Mouse (Mus musculus): ENCODE measurements around the gene Ccl24. TPM values are rescaled to one million over a fixed set of nuclear protein-coding genes. Genes with fewer than 3 reads are reported as not detected.
"Not testable (repeated sequence)": the region's sequence is repeated elsewhere in the genome, so short reads cannot be mapped to it uniquely, and the experiment has no call there.

Gene Ccl24
- total RNA-seq (2021), result 1 to 10 TPM; 2.1 to 2.2 TPM

- intact Hi-C loops (cut with DNase I), result no loop called here
- peak; percentile 16 for DNase-seq (ENCODE audit: low spot score)
These were observed at the start of gene Ccl24 for GRCm38 (mm10) chr5:135573006-135573405. TSS of gene Ccl24 (minus strand) at chr5:135573049.

GRCm38 (mm10) chr5:135621725-135622124, 48.9 kb upstream of the Ccl24 start:
- intact Hi-C loops (cut with DNase I), result no loop called here
- no peak for DNase-seq (ENCODE audit: low spot score)

- intact Hi-C loops (cut with DNase I), result no loop called here
- DNase-seq (ENCODE audit: low spot score), result no peak
These were observed 47.7 kb upstream of the Ccl24 start for GRCm38 (mm10) chr5:135620526-135620925.

- intact Hi-C loops (cut with DNase I), result loop anchor here (5.0 kb wide), 2 partner anchors 72 to 233 kb away; partner anchors contain the start of gene Hip1
- not testable (repeated sequence) for DNase-seq (ENCODE audit: low spot score)
These were observed 46.9 kb upstream of the Ccl24 start for GRCm38 (mm10) chr5:135619741-135620140.

DNA sequence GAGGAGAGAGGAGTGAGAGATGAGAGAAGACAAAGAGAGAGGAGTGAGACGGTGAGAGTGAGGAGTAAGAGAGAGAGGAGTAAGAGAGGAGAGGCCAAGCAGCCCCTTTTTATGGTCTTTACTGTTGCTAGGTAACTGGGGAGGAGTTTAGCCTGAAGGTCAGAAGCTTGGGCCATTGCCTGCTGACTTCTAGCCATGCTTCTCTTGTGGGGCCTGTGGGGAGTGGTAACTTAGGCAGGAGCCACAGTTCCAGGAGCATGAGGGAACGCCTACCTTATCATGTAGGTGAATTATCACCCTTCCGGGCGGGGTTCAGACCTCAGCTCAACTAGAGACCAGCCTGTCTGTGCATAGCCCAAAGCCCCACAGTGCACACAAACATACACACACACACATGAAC, 36.9 kb upstream of the Ccl24 start:
- intact Hi-C loops (cut with DNase I), result no loop called here
- no peak for DNase-seq (ENCODE audit: low spot score)

DNA sequence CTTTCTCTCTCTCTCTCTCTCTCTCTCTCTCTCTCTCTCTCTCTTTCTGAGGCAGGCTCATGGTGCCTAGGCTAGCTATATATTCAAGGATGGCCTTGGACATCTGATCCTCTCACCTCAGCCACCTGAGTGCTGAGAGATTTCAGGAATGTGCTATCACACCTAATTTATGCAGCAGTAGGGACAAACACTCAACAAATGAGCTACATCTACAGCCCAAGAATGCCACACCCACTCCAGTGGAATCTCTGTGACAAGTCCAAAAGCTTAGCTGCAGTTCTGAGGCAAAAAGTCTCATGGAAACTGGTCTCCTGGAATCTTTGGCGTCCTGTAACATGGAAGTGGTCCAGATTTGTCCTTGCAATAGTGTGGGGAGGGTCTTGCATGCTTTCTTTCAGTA, 34.7 kb upstream of the Ccl24 start:
- intact Hi-C loops (cut with DNase I), result no loop called here
- no peak for DNase-seq (ENCODE audit: low spot score)

DNA sequence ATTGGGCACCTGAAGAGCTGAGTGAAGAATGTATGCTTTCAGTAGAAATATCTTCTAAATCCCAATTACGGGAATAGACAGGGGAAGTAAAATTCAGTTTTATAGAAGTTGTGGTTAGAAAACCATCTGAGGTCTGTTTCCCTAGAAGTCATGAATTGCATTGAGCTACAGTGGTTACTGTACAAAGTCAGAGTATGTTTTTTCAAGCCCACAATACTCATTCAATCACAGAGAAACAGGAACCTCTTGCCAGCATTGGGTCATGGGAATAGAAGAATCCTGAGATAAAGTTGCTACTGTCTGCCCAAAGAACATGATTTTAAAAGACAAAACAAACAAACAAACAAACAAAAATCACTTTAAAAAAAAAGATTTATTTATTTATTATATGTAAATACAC, 33.9 kb upstream of the Ccl24 start:
- intact Hi-C loops (cut with DNase I); DNase-seq (ENCODE audit: low spot score): not testable (repeated sequence)

DNA sequence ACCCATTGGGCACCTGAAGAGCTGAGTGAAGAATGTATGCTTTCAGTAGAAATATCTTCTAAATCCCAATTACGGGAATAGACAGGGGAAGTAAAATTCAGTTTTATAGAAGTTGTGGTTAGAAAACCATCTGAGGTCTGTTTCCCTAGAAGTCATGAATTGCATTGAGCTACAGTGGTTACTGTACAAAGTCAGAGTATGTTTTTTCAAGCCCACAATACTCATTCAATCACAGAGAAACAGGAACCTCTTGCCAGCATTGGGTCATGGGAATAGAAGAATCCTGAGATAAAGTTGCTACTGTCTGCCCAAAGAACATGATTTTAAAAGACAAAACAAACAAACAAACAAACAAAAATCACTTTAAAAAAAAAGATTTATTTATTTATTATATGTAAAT, 31.8 kb upstream of the Ccl24 start:
- intact Hi-C loops (cut with DNase I); DNase-seq (ENCODE audit: low spot score): not testable (repeated sequence)

DNA sequence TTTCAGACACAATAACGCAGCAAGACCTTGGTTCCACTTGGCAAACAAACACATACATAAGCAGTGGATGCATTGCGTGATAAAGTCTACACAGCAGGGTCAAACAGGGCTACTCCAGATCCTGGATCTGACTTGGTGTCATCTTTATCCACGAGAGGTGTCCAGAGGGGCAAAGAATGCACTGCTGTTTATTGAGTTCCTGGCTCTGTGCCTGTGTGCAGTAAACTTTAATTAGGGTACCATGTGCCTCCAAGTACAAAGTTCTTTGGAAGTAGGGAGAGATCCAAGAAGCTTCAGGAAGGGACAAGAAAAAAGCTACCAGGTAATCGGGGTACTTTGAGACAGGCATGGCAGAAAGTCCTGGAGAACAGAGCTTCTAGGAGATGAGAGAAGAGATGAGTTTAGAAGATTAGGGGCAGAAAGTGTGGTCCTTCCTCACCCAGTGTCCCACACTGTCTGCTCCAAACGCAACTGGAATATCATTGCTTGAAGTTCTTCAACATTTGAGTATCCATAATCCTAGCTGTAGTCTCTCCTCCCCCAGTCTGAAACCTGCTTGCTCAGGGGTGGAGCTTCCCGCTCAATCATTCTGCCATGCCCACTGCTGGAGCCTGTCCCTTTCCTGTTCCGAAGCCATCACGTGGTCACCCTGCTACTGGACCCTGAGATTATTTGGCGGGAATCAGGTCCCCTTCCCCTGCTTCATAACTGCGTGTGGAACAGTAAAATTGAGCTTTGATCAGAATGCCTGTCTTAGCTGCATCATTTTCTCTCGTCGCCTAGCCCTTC, 17.3 kb upstream of the Ccl24 start:
- intact Hi-C loops (cut with DNase I), result no loop called here
- no peak for DNase-seq (ENCODE audit: low spot score)

DNA sequence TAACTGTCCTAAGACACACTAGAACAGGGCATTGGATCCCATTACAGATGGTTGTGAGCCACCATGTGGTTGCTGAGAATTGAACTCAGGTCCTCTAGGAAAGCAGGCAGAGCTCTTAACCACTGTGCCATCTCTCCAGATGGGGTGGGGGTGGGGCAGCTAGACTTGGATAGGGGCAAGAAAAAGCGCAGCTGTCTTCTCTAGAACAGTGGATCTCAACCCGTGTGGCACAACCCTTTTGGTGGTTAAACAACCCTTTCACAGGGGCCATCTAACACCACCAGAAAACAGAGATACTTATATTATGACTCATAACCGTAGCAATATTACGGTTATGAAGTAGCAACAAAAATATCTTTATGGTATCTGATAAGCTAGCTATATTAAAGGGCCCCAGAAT, 14.9 kb upstream of the Ccl24 start:
- no peak for DNase-seq (ENCODE audit: low spot score)
- intact Hi-C loops (cut with DNase I), result no loop called here

DNA sequence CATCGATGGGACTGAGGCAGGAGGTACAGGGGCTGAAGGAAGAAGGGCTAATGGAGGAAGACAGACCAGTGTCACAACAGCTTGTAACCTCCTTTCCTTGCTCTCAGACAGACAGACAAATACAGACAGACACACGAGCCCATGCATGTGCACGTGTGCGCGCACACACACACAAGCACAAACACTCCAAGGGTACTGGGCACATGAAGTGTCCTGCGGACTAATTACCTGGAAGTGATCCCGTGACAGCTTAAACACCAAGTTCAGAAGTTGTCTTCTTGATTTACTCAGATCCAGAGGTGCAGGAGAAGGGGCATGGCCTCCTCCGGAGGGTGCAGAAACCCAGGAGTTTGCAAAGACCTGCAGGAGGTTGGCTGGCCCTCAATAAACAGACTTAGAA, 12.8 kb upstream of the Ccl24 start:
- intact Hi-C loops (cut with DNase I), result no loop called here
- no peak for DNase-seq (ENCODE audit: low spot score)

GRCm38 (mm10) chr5:135582330-135582729, 9.5 kb upstream of the Ccl24 start:
- no peak for DNase-seq (ENCODE audit: low spot score)

DNA sequence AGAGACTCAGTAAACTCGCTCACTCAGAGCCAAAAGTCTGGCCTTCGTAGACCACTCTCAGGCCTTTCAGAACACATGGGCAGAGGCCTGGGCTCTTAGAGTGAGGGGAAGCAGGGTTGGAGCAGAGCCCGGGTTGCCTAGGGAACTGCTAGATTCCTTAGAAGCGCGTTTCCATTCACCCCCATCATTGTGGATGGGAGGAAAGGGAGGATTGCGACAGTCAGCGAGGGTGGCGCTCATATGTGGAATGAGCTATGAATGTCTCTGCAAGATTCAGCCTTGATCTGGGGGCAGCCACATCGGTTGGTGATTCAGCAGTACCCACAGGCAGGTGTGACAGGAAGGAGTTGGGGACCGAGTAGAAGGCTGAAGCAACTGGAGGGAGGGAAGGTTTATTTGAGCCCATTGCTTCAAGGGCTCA, 6.5 kb upstream of the Ccl24 start:
- DNase-seq (ENCODE audit: low spot score), result no peak
- intact Hi-C loops (cut with DNase I), result no loop called here

More at GRCm38 (mm10) chr5:135582330-135582729, 9.5 kb upstream of the Ccl24 start:
- intact Hi-C loops (cut with DNase I), result no loop called here

- intact Hi-C loops (cut with DNase I), result no loop called here
- no peak for DNase-seq (ENCODE audit: low spot score)
These were observed 3.2 kb upstream of the Ccl24 start for GRCm38 (mm10) chr5:135576055-135576454.

DNA sequence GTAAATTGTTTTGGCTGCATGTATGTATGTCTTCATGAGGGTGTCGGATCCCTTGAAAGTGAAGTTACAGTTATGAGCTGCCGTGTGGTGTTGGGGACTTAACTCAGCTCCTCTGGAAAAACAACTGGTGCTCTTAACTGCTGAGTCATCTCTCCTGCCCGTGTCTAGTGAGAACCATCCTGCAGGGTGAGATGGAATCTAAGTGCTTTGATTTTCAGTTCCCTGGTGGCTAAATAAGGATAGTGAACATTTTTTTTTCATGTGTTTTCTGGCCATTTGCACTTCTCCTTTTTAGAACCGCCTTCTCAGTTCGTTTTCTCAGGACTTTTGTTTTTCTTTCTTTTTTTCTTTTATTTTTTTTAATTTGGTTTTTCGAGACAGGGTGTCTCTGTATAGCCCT, 4.2 kb downstream of the Ccl24 start:
- DNase-seq (ENCODE audit: low spot score), result no peak
- intact Hi-C loops (cut with DNase I), result no loop called here

- DNase-seq (ENCODE audit: low spot score), result no peak
- intact Hi-C loops (cut with DNase I), result no loop called here
These were observed 5.1 kb downstream of the Ccl24 start for GRCm38 (mm10) chr5:135567556-135568265.

GRCm38 (mm10) chr5:135563469-135563868, 9.4 kb downstream of the Ccl24 start, which contains the start of gene Ccl26:
TSS of gene Ccl26 (minus strand) at chr5:135563569.
- no peak for DNase-seq (ENCODE audit: low spot score)
- intact Hi-C loops (cut with DNase I), result no loop called here

- no peak for DNase-seq (ENCODE audit: low spot score)
- intact Hi-C loops (cut with DNase I), result no loop called here
These were observed 15.2 kb downstream of the Ccl24 start for GRCm38 (mm10) chr5:135557671-135558070.

DNA sequence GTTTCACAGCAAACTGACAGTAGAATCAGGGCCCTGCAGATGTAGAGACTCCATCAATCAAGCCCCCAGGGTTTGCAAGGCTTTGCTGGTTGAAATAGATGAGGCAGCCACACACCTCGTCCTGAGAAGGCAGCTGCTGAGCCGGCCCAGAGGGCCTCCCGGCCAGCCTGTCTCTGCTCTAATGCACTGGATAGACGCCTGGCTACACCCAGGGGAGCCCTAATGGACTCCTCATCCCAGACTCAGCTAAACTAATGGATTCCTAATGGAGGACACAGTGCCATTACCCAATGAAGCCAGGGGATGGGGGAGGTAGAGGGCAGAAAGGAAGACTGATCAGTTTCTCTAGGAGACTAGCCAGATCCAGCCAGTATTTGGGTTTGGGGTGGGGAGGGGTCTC, 15.8 kb downstream of the Ccl24 start:
- no peak for DNase-seq (ENCODE audit: low spot score)
- intact Hi-C loops (cut with DNase I), result no loop called here

DNA sequence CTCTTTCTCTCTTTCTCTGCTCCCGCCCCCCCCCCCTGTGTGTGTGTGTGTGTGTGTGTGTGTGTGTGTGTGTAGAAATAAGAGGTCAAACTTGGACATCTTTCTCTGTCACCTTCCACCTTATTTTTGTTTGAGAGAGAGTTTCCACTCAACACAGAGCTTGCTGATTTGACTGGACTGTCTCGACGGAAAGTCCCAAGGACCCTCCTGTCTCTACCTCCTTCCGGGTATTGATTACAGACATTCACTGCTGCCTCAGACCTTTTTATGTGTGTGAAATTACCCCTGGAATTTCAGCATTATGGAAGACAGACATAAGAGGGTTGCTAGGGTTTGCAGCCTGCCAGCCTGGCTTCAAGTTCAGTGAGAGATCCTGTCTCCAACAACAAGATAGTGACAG, 16.6 kb downstream of the Ccl24 start:
- DNase-seq (ENCODE audit: low spot score), result no peak
- intact Hi-C loops (cut with DNase I), result no loop called here

GRCm38 (mm10) chr5:135551591-135551990, 21.3 kb downstream of the Ccl24 start:
- DNase-seq (ENCODE audit: low spot score), result no peak

More at GRCm38 (mm10) chr5:135551591-135551990, 21.3 kb downstream of the Ccl24 start:
- intact Hi-C loops (cut with DNase I), result no loop called here

All from heart, postnatal 25 days (tissue).